Mouse (Mus musculus) megakaryocyte, embryonic 14.5 days (primary cell): ENCODE measurements at regions not wholly inside any gene's neighbourhood (a gene's known extent, or its start where the extent isn't known, plus 50 kb on each side); places are given as distances from the start of the nearest gene placed in this dataset.

Source experiments
- FLI1 ChIP-seq: IDR thresholded peaks from 2 replicates; pipeline ENCODE4 v1.6.1; 2012; ENCODE audit warnings: low read length, inconsistent platforms, mixed read lengths
- GATA1 ChIP-seq: IDR thresholded peaks from 3 replicates; pipeline ENCODE4 v1.6.1; 2012; ENCODE audit warnings: mixed read lengths, low read length, inconsistent platforms, borderline replicate concordance

DNA sequence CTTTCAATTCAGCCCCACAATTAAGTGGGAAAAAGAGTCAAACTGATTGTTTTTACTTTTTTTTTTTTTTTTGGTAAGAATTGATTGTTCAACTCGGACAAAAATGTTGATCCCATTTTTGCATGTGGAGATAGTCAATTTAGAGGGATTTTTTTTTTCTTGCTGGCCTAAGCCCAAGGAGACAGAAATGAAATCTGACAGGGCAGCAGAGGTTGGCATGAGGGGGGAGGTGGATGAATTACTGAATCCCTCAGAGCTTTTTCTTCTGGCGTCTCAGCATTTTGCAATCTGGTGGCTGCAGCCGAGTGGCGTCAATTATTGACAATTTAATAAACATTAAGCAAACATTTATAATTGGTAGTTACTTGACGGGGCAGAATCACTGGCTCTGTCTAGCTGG is 356.6 kb downstream of the Cd83 start:
- no peak for TF ChIP-seq GATA1
- no peak for TF ChIP-seq FLI1
